Comparison of ENCODE assay signal across 25 mouse cellular contexts in the genomic region with DNA sequence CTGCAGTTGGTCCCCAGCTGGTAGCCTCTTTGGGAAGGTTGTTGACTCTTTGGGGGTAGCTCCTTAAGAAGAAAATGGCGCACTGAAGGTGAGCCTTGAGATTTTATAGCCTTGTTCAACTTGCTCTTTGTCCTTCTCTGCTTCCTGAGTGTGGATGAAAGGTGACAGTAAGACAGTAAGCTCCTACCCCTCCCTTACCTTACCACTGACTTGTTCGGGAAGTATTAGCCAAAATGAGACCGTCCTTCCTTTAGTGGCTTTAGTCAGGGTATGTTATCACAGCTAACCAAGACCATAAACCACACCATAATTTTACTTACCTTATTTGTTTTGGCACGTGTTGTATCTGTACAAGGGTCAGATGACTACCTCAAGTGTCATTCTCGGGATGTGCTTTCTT.
"Had no signal": no experiment of that assay in that cellular context is flagged by ENCODE, and none has a peak within 500 bp of the region (broad histone marks: within the 10 kb centered on the region; RNA-seq: fewer than 3 reads in every experiment).

No protein-coding gene starts in this region.

- H3K4me2 ChIP-seq: heart, embryonic 13.5 days; heart, embryonic 15.5 days; hindbrain, embryonic 13.5 days; hindbrain, embryonic 15.5 days; kidney, embryonic 15.5 days; limb, embryonic 13.5 days; limb, embryonic 15.5 days; liver, embryonic 12.5 days had no signal

- H3K27me3 ChIP-seq: heart, embryonic 13.5 days; heart, embryonic 15.5 days; hindbrain, embryonic 13.5 days; hindbrain, embryonic 15.5 days; kidney, embryonic 15.5 days; limb, embryonic 15.5 days; liver, embryonic 12.5 days had no signal

- H3K9ac ChIP-seq: heart, embryonic 13.5 days; heart, embryonic 15.5 days; hindbrain, embryonic 13.5 days; hindbrain, embryonic 15.5 days; kidney, embryonic 15.5 days; limb, embryonic 13.5 days; limb, embryonic 15.5 days; liver, embryonic 12.5 days; liver, embryonic 14.5 days had no signal

- H3K4me1 ChIP-seq: heart, embryonic 10.5 days; heart, embryonic 13.5 days; heart, embryonic 15.5 days; hindbrain, embryonic 13.5 days; hindbrain, embryonic 15.5 days; kidney, embryonic 15.5 days; limb, embryonic 13.5 days; limb, embryonic 15.5 days had no signal

- ATAC-seq: hindbrain, postnatal 0 days; liver, embryonic 12.5 days had no signal

- DNase-seq: gastrocnemius, adult 2 months; gastrocnemius, postnatal 10 days; gastrocnemius, postnatal 25 days; heart, adult 18-20 months; heart, postnatal 14 days; heart, postnatal 36 days; kidney, adult 18-20 months; kidney, adult 8-10 months; kidney, postnatal 14 days; kidney, postnatal 36 days; layer of hippocampus, adult 9-11 months; layer of hippocampus, postnatal 36 days; left cerebral cortex, postnatal 4 days had no signal

- H3K27ac ChIP-seq: gastrocnemius, adult 2 months; heart, embryonic 10.5 days; heart, embryonic 13.5 days; heart, embryonic 15.5 days; hindbrain, embryonic 13.5 days; hindbrain, embryonic 15.5 days; hindbrain, postnatal 0 days; kidney, embryonic 15.5 days; kidney, postnatal 0 days; limb, embryonic 13.5 days; limb, embryonic 15.5 days; liver, embryonic 12.5 days; liver, embryonic 14.5 days had no signal

- H3K9me3 ChIP-seq: heart, embryonic 10.5 days; heart, embryonic 15.5 days; hindbrain, embryonic 13.5 days; hindbrain, embryonic 15.5 days; kidney, embryonic 15.5 days; limb, embryonic 15.5 days had no signal

- H3K4me3 ChIP-seq: gastrocnemius, adult 2 months; heart, embryonic 10.5 days; heart, embryonic 13.5 days; heart, embryonic 15.5 days; hindbrain, embryonic 13.5 days; hindbrain, embryonic 15.5 days; kidney, embryonic 15.5 days; limb, embryonic 13.5 days; limb, embryonic 15.5 days; liver, embryonic 12.5 days had no signal

- H3K36me3 ChIP-seq: heart, embryonic 10.5 days; heart, embryonic 13.5 days; heart, embryonic 15.5 days; hindbrain, embryonic 13.5 days; hindbrain, embryonic 15.5 days; kidney, embryonic 15.5 days; limb, embryonic 13.5 days; limb, embryonic 15.5 days; liver, embryonic 12.5 days had no signal
